Mouse (Mus musculus): Measurements from ENCODE around the gene Pnpla7. TPM values are rescaled to one million over a fixed set of nuclear protein-coding genes. Genes with fewer than 3 reads are reported as not detected.

The Pnpla7 gene
- polyA plus RNA-seq, 1 experiment from 2014 or later: 4.5 TPM

GRCm38 (mm10) chr2:25087842-25088241 lies 112.0 kb downstream of the Pnpla7 start:
- Histone ChIP-seq H3K4me1 (no peaks in the 10 kb centered on the region), H3K4me3 (no peak overlapping the region), H3K27ac (no peak overlapping the region), H3K9ac (no peak overlapping the region), H3K36me3 (replicated peaks) (no peaks in the 10 kb centered on the region), H3K9me3 (no peaks in the 10 kb centered on the region), H3K27me3 (replicated peaks) (peaks cover 3% of the 10 kb centered on the region; the same call in 1 of the 2 replicates), H3K4me2 (no peak overlapping the region)
- ATAC-seq (replicated peaks): no peak
- WGBS: 97% methylated on average over 2 of the region's 2 CpGs

- H3K4me2 ChIP-seq: no peak overlapping the region
- no peaks in the 10 kb centered on the region for H3K9me3 ChIP-seq
- H3K9ac ChIP-seq: no peak overlapping the region
- peaks cover 3% of the 10 kb centered on the region; the same call in 1 of the 2 replicates for H3K27me3 ChIP-seq (replicated peaks)
- no peaks in the 10 kb centered on the region for H3K4me1 ChIP-seq
- no peak overlapping the region for H3K27ac ChIP-seq
- WGBS: 84% methylated on average over 3 of the region's 3 CpGs
- no peak for ATAC-seq (replicated peaks)
- no peak overlapping the region for H3K4me3 ChIP-seq
- no peaks in the 10 kb centered on the region for H3K36me3 ChIP-seq (replicated peaks)
These were observed 112.8 kb downstream of the Pnpla7 start for GRCm38 (mm10) chr2:25088636-25089035.

GRCm38 (mm10) chr2:25094785-25095108 lies 118.9 kb downstream of the Pnpla7 start:
- Histone ChIP-seq H3K27me3 (replicated peaks) (peaks cover 8% of the 10 kb centered on the region; the same call in 1 of the 2 replicates), H3K9me3 (no peaks in the 10 kb centered on the region), H3K9ac (no peak overlapping the region), H3K4me3 (no peak overlapping the region), H3K4me1 (0 out of 2 replicates have a peak, but pooled peaks cover 6% of the 10 kb centered on the region), H3K36me3 (replicated peaks) (no peaks in the 10 kb centered on the region), H3K4me2 (no peak overlapping the region), H3K27ac (no peak overlapping the region)
- ATAC-seq (replicated peaks): no peak
- 46% methylated on average over 17 of the region's 17 CpGs for WGBS

GRCm38 (mm10) chr2:25095109-25095850 lies 119.4 kb downstream of the Pnpla7 start, which contains the start of gene Noxa1:
TSS of gene Noxa1 (minus strand) at chr2:25095149.
- Histone ChIP-seq H3K4me1 (0 out of 2 replicates have a peak, but pooled peaks cover 6% of the 10 kb centered on the region), H3K9ac (no peak within 1 kb of the TSS), H3K9me3 (no peaks in the 10 kb centered on the region), H3K36me3 (replicated peaks) (no peaks in the 10 kb centered on the region), H3K4me2 (no peak within 1 kb of the TSS), H3K27me3 (replicated peaks) (peaks cover 8% of the 10 kb centered on the region; the same call in 1 of the 2 replicates), H3K27ac (no peak within 1 kb of the TSS), H3K4me3 (no peak within 1 kb of the TSS)
- 54% methylated on average over 28 of the region's 28 CpGs for whole genome bisulfite sequencing
- no peak for ATAC-seq (replicated peaks)

GRCm38 (mm10) chr2:25098005-25098615 lies 122.3 kb downstream of the Pnpla7 start:
- Histone ChIP-seq H3K4me2 (no peak overlapping the region), H3K4me3 (no peak overlapping the region), H3K27me3 (replicated peaks) (peaks cover 6% of the 10 kb centered on the region; the same call in 1 of the 2 replicates), H3K27ac (no peak overlapping the region), H3K9me3 (no peaks in the 10 kb centered on the region), H3K9ac (no peak overlapping the region), H3K4me1 (0 out of 2 replicates have a peak, but pooled peaks cover 6% of the 10 kb centered on the region), H3K36me3 (replicated peaks) (no peaks in the 10 kb centered on the region)
- 85% methylated on average over 3 of the region's 3 CpGs for WGBS
- ATAC-seq (replicated peaks): no peak

GRCm38 (mm10) chr2:25098956-25099355 lies 123.1 kb downstream of the Pnpla7 start:
- H3K27me3 ChIP-seq (replicated peaks): peaks cover 3% of the 10 kb centered on the region; the same call in 1 of the 2 replicates
- no peak overlapping the region for H3K9ac ChIP-seq
- no peaks in the 10 kb centered on the region for H3K9me3 ChIP-seq
- H3K4me1 ChIP-seq: 0 out of 2 replicates have a peak, but pooled peaks cover 6% of the 10 kb centered on the region
- H3K36me3 ChIP-seq (replicated peaks): no peaks in the 10 kb centered on the region
- 45% methylated on average over 5 of the region's 5 CpGs for WGBS
- peak; percentile 56; the same call in 1 of the 2 replicates for ATAC-seq (replicated peaks)
- no peak overlapping the region for H3K4me3 ChIP-seq
- H3K4me2 ChIP-seq: no peak overlapping the region
- H3K27ac ChIP-seq: no peak overlapping the region

GRCm38 (mm10) chr2:25099703-25100102 lies 123.9 kb downstream of the Pnpla7 start:
- peak; percentile 56 for ATAC-seq (replicated peaks)
- Histone ChIP-seq H3K9me3 (no peaks in the 10 kb centered on the region), H3K4me1 (0 out of 2 replicates have a peak, but pooled peaks cover 6% of the 10 kb centered on the region), H3K36me3 (replicated peaks) (no peaks in the 10 kb centered on the region), H3K27me3 (replicated peaks) (no peaks in the 10 kb centered on the region; the same call in 1 of the 2 replicates), H3K4me3 (no peak overlapping the region), H3K9ac (no peak overlapping the region), H3K27ac (no peak overlapping the region), H3K4me2 (no peak overlapping the region)
- WGBS: 40% methylated on average over 3 of the region's 3 CpGs

Small RNAs within 50 kb of the gene (microRNA-seq; reads per million reads assigned to microRNA genes)
- gene Gm22875 (not detected), gene Gm24328 (not detected), gene Mir7664 (not detected)

Other genes with a start within 250 kb of the Pnpla7 start
- gene Cacna1b, start 212.9 kb upstream of the Pnpla7 start, polyA plus RNA-seq (2015; fragmentation: Nextera tagmentation; extraction: Ambion mirVana): 17.0 and 18.4 TPM in 2 replicates
- gene Ehmt1, start 56.4 kb upstream of the Pnpla7 start, polyA plus RNA-seq (2015; fragmentation: Nextera tagmentation; extraction: Ambion mirVana): 108 and 117 TPM in 2 replicates
- 33.5 and 35.7 TPM in 2 replicates for gene Arrdc1, start 40.8 kb upstream of the Pnpla7 start, polyA plus RNA-seq (2015; fragmentation: Nextera tagmentation; extraction: Ambion mirVana)
- gene Zmynd19, start 26.2 kb upstream of the Pnpla7 start, polyA plus RNA-seq (2015; fragmentation: Nextera tagmentation; extraction: Ambion mirVana): 24.3 and 25.3 TPM in 2 replicates
- 37.7 and 44.8 TPM in 2 replicates for gene Dph7, start 13.6 kb upstream of the Pnpla7 start, polyA plus RNA-seq (2015; fragmentation: Nextera tagmentation; extraction: Ambion mirVana)
- gene Mrpl41, start 935 bp upstream of the Pnpla7 start, polyA plus RNA-seq (2015; fragmentation: Nextera tagmentation; extraction: Ambion mirVana): 139 and 148 TPM in 2 replicates
- 180 and 188 TPM in 2 replicates for gene Nsmf, start 78.3 kb downstream of the Pnpla7 start, polyA plus RNA-seq (2015; fragmentation: Nextera tagmentation; extraction: Ambion mirVana)
- gene Entpd8, start 104.3 kb downstream of the Pnpla7 start, polyA plus RNA-seq (2015; fragmentation: Nextera tagmentation; extraction: Ambion mirVana): not detected in 2 replicates
- gene Noxa1, start 119.1 kb downstream of the Pnpla7 start, polyA plus RNA-seq (2015; fragmentation: Nextera tagmentation; extraction: Ambion mirVana): not detected in 2 replicates
- gene Nrarp, start 204.7 kb downstream of the Pnpla7 start, polyA plus RNA-seq (2015; fragmentation: Nextera tagmentation; extraction: Ambion mirVana): 15.3 and 18.1 TPM in 2 replicates
- gene Tor4a, start 220.9 kb downstream of the Pnpla7 start, polyA plus RNA-seq (2015; fragmentation: Nextera tagmentation; extraction: Ambion mirVana): 1.9 and 2.0 TPM in 2 replicates
- 126 and 129 TPM in 2 replicates for gene Nelfb, start 235.5 kb downstream of the Pnpla7 start, polyA plus RNA-seq (2015; fragmentation: Nextera tagmentation; extraction: Ambion mirVana)
- not detected in 2 replicates for gene Stpg3, start 238.6 kb downstream of the Pnpla7 start, polyA plus RNA-seq (2015; fragmentation: Nextera tagmentation; extraction: Ambion mirVana)
- 0.43 and 0.78 TPM in 2 replicates for gene Fam166a, start 242.7 kb downstream of the Pnpla7 start, polyA plus RNA-seq (2015; fragmentation: Nextera tagmentation; extraction: Ambion mirVana)
- gene Tubb4b, start 248.7 kb downstream of the Pnpla7 start, polyA plus RNA-seq (2015; fragmentation: Nextera tagmentation; extraction: Ambion mirVana): 364 and 396 TPM in 2 replicates

Data from midbrain, embryonic 15.5 days (tissue).